ENCODE assay signal across 30 mouse cellular contexts in the genomic region with DNA sequence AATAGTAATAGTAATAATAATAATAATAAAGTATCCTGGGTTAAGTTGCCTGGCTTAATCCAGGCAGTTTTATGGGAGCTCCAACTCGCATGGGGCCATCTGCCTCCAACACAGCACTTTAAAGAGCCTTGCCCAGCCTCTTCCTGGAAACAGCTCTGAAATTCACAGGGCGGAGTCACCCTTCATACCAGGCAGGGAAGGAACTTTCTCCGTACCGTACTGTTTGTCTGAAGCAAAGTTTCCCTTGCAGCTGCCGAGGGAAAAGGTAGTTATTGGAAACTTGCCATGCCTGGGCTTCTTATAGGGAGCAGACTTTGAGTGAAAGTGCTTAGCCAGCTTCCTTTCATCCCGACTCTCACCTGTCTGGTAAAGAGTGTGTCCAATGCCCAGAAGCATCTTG.
DNase-seq lines count a peak whose midpoint lies in the region; ATAC-seq and TF ChIP-seq lines count a peak whose summit lies in the region.
"Had no signal": no experiment of that assay in that cellular context is flagged by ENCODE, and none has a peak within 500 bp of the region (broad histone marks: within the 10 kb centered on the region; RNA-seq: fewer than 3 reads in every experiment).

No protein-coding gene starts in this region.

- H3K9me3 ChIP-seq in lung, postnatal 0 days (ENCODE audit: low read length): no peaks in the 10 kb centered on the region
- no peaks in the 10 kb centered on the region for H3K9me3 ChIP-seq in stomach, postnatal 0 days (ENCODE audit: control insufficient read depth, low read length)
- no peaks in the 10 kb centered on the region for H3K9me3 ChIP-seq in hindbrain, embryonic 12.5 days (replicated peaks)
- H3K9me3 ChIP-seq: embryonic facial prominence, embryonic 12.5 days; heart, embryonic 12.5 days; kidney, embryonic 15.5 days; midbrain, embryonic 15.5 days; neural tube, embryonic 12.5 days had no signal

- TF ChIP-seq POLR2A in lung, adult 2 months (IDR thresholded peaks at IDR 0.05; ENCODE audit: borderline replicate concordance, extremely low read depth, low read depth, low read length): no peak

- WGBS in lung, adult 2 months: 47% methylated on average over 6 of the region's 6 CpGs
- WGBS in large intestine, adult 2 months: 22% methylated on average over 6 of the region's 6 CpGs
- WGBS in lung, postnatal 0 days: 35% methylated on average over 6 of the region's 6 CpGs
- 27% methylated on average over 6 of the region's 6 CpGs for WGBS in stomach, postnatal 0 days
- WGBS in hindbrain, embryonic 12.5 days: 79% methylated on average over 6 of the region's 6 CpGs

- no peak overlapping the region for H3K9ac ChIP-seq in lung, postnatal 0 days (replicated peaks; ENCODE audit: low read depth)
- H3K9ac ChIP-seq in stomach, postnatal 0 days (ENCODE audit: low read length): no peak overlapping the region
- no peak overlapping the region for H3K9ac ChIP-seq in hindbrain, embryonic 12.5 days
- H3K9ac ChIP-seq: embryonic facial prominence, embryonic 12.5 days; heart, embryonic 12.5 days; hindbrain, embryonic 14.5 days; kidney, embryonic 15.5 days; liver, embryonic 14.5 days; midbrain, embryonic 15.5 days; neural tube, embryonic 12.5 days had no signal

- H3K36me3 ChIP-seq in lung, postnatal 0 days (ENCODE audit: insufficient read depth, low read length): no peaks in the 10 kb centered on the region
- no peaks in the 10 kb centered on the region for H3K36me3 ChIP-seq in stomach, postnatal 0 days (ENCODE audit: control insufficient read depth, insufficient read depth, low read length)
- H3K36me3 ChIP-seq in hindbrain, embryonic 12.5 days: no peaks in the 10 kb centered on the region
- H3K36me3 ChIP-seq: embryonic facial prominence, embryonic 12.5 days; heart, embryonic 12.5 days; kidney, embryonic 15.5 days; midbrain, embryonic 15.5 days; neural tube, embryonic 12.5 days had no signal

- no peak overlapping the region for H3K4me3 ChIP-seq in lung, adult 2 months (replicated peaks; ENCODE audit: extremely low read depth, low read depth, low read length)
- H3K4me3 ChIP-seq in lung, postnatal 0 days (ENCODE audit: low read depth, low read length): no peak overlapping the region
- H3K4me3 ChIP-seq in stomach, postnatal 0 days (ENCODE audit: low read depth, low read length): no peak overlapping the region
- no peak overlapping the region for H3K4me3 ChIP-seq in hindbrain, embryonic 12.5 days
- H3K4me3 ChIP-seq: embryonic facial prominence, embryonic 12.5 days; heart, embryonic 12.5 days; kidney, embryonic 15.5 days; layer of hippocampus, adult 2 months; midbrain, embryonic 15.5 days; neural tube, embryonic 12.5 days had no signal

- ATAC-seq in lung, postnatal 0 days: peak; percentile 38; the same call in 1 of the 2 replicates
- ATAC-seq in stomach, postnatal 0 days (ENCODE audit: low FRiP score, low TSS enrichment): peak; percentile 58; the same call in 1 of the 2 replicates
- ATAC-seq in hindbrain, embryonic 12.5 days (ENCODE audit: low FRiP score): no peak
- ATAC-seq: midbrain, embryonic 15.5 days had no signal

- H3K27ac ChIP-seq in lung, postnatal 0 days (ENCODE audit: low read length): no peak overlapping the region
- H3K27ac ChIP-seq in stomach, postnatal 0 days (replicated peaks): no peak overlapping the region
- H3K27ac ChIP-seq in hindbrain, embryonic 12.5 days: no peak overlapping the region
- H3K27ac ChIP-seq: embryonic facial prominence, embryonic 12.5 days; hindbrain, embryonic 14.5 days; kidney, embryonic 15.5 days; layer of hippocampus, adult 2 months; liver, embryonic 14.5 days; macrophage; midbrain, embryonic 15.5 days; neural tube, embryonic 12.5 days had no signal

- TF ChIP-seq EP300 in lung, postnatal 0 days (IDR thresholded peaks at IDR 0.05): no peak
- no peak for TF ChIP-seq EP300 in stomach, postnatal 0 days (optimal IDR thresholded peaks at IDR 0.05)

- H3K4me2 ChIP-seq in lung, postnatal 0 days (replicated peaks; ENCODE audit: low read depth, low read length): no peak overlapping the region
- no peak overlapping the region for H3K4me2 ChIP-seq in stomach, postnatal 0 days (replicated peaks; ENCODE audit: low read depth)
- H3K4me2 ChIP-seq in hindbrain, embryonic 12.5 days (replicated peaks): no peak overlapping the region
- H3K4me2 ChIP-seq: embryonic facial prominence, embryonic 12.5 days; heart, embryonic 12.5 days; hindbrain, embryonic 14.5 days; kidney, embryonic 15.5 days; midbrain, embryonic 15.5 days; neural tube, embryonic 12.5 days had no signal

- TF ChIP-seq CTCF in lung, adult 2 months (IDR thresholded peaks at IDR 0.05; ENCODE audit: insufficient read depth, low read length): no peak
- no peak for TF ChIP-seq CTCF in lung, postnatal 0 days (IDR thresholded peaks at IDR 0.05)
- no peak for TF ChIP-seq CTCF in stomach, postnatal 0 days (IDR thresholded peaks at IDR 0.05; ENCODE audit: low read depth)

- no peaks in the 10 kb centered on the region for H3K27me3 ChIP-seq in lung, postnatal 0 days (replicated peaks; ENCODE audit: insufficient read depth, low read length)
- no peaks in the 10 kb centered on the region for H3K27me3 ChIP-seq in stomach, postnatal 0 days (ENCODE audit: control insufficient read depth, insufficient read depth, low read length)
- no peaks in the 10 kb centered on the region for H3K27me3 ChIP-seq in hindbrain, embryonic 12.5 days
- H3K27me3 ChIP-seq: embryonic facial prominence, embryonic 12.5 days; heart, embryonic 12.5 days; kidney, embryonic 15.5 days; midbrain, embryonic 15.5 days; neural tube, embryonic 12.5 days had no signal

- H3K4me1 ChIP-seq in lung, adult 2 months (ENCODE audit: control insufficient read depth, insufficient read depth, low read length): no peaks in the 10 kb centered on the region
- no peaks in the 10 kb centered on the region for H3K4me1 ChIP-seq in lung, postnatal 0 days (ENCODE audit: insufficient read depth, low read depth, low read length)
- H3K4me1 ChIP-seq in stomach, postnatal 0 days (replicated peaks; ENCODE audit: control insufficient read depth, insufficient read depth): no peaks in the 10 kb centered on the region
- H3K4me1 ChIP-seq in hindbrain, embryonic 12.5 days: peaks cover 3% of the 10 kb centered on the region

- DNase-seq in lung, adult 18-20 months: peak; percentile 16 to 34
- no peak for DNase-seq in lung, adult 2 months
- DNase-seq in large intestine, adult 2 months (ENCODE audit: low read depth, low spot score): peak; percentile 58
- peak; percentile 65 for DNase-seq in lung, postnatal 0 days (ENCODE audit: low spot score)
- DNase-seq in stomach, postnatal 0 days (ENCODE audit: low spot score): peak; percentile 56
- no peak for DNase-seq in heart, adult 11 months
- DNase-seq: adrenal gland, adult 8-10 months; B cell, adult 2 months; cerebellum, adult 8-10 months; cerebellum, postnatal 25 days; gastrocnemius, postnatal 25 days; heart, adult 18-20 months; heart, postnatal 4 days; kidney, adult 18-20 months; kidney, postnatal 25 days; liver; right cerebral cortex, adult 18-20 months; spleen, adult 18-20 months; thymus, adult 18-20 months; thymus, postnatal 25 days had no signal

Comparison
In these comparisons a context has a peak if more than half of its experiments do, and no peak if none do; other contexts are left out.
1. DNase-seq: peak in lung, adult 18-20 months (2 of 2), large intestine, adult 2 months (single experiment), lung, postnatal 0 days (single experiment) and stomach, postnatal 0 days (single experiment); none in lung, adult 2 months (single experiment) and heart, adult 11 months (single experiment).